Mouse (Mus musculus) small intestine, adult 2 months (tissue): ENCODE data around the gene Uhrf1bp1. TPM values are rescaled to one million over a fixed set of nuclear protein-coding genes. Genes with fewer than 3 reads are reported as not detected.

Experiments
- H3K27ac ChIP-seq: fragments of 200-500 bp; 2 replicates; pipeline ENCODE4 v1.5.1; 2012; ENCODE audit warnings: low read depth, low read length, control low read depth, inconsistent platforms; ENCODE audit not compliant: insufficient read depth
- H3K27me3 ChIP-seq: fragments of 200-500 bp; 2 replicates; pipeline ENCODE4 v1.6.1; 2012; ENCODE audit warnings: mild to moderate bottlenecking, moderate library complexity, low read length, inconsistent platforms; ENCODE audit not compliant: control insufficient read depth, insufficient read depth
- H3K36me3 ChIP-seq: fragments of 200-500 bp; 2 replicates; pipeline ENCODE4 v1.6.1; 2012; ENCODE audit warnings: mild to moderate bottlenecking, low read length, control low read depth, inconsistent platforms; ENCODE audit not compliant: control insufficient read depth, insufficient read depth
- H3K4me1 ChIP-seq: fragments of 200-500 bp; 2 replicates; pipeline ENCODE4 v1.6.1; 2012; ENCODE audit warnings: low read length, inconsistent platforms, mixed read lengths; ENCODE audit not compliant: control insufficient read depth, insufficient read depth, insufficient read length
- H3K4me3 ChIP-seq: fragments of 200-500 bp; 2 replicates; pipeline ENCODE4 v1.5.1; 2012; ENCODE audit warnings: low read depth, mild to moderate bottlenecking, control low read depth, inconsistent platforms, low read length, moderate library complexity
- CTCF ChIP-seq: fragments of 200-500 bp; IDR thresholded peaks from 2 replicates; pipeline ENCODE4 v1.5.1; 2012; ENCODE audit warnings: low read depth, mild to moderate bottlenecking, control low read depth, inconsistent platforms, low read length, moderate library complexity, mixed read lengths; ENCODE audit not compliant: insufficient replicate concordance, insufficient read length; ENCODE audit errors: extremely low read depth
- POLR2A ChIP-seq: fragments of 200-500 bp; IDR thresholded peaks from 2 replicates; pipeline ENCODE4 v1.6.1; 2012; ENCODE audit warnings: low read depth, mild to moderate bottlenecking, control low read depth, inconsistent platforms, low read length, moderate library complexity
- WGBS: fragments of 180-500 bp; shearing (Covaris S2); methylation state at CpG from one replicate; pipeline ENCODE4 v1.1.7; 2018; 5-methylcytosine and 5-hydroxymethylcytosine counted together
- polyA plus RNA-seq: library from polyadenylated mRNA; depleted of rRNA; stranded (reverse); fragments of >200 nt; gene quantifications from 2 replicates; pipeline ENCODE4 v1.2.3, GENCODE M21; 2012; rRNA removed

Gene Uhrf1bp1
- polyA plus RNA-seq, 1 experiment, result 1.8 TPM

GRCm38 (mm10) chr17:27941698-27942097 is 85.5 kb downstream of the Uhrf1bp1 start:
- no peak for TF ChIP-seq CTCF
- no peak for TF ChIP-seq POLR2A
- Histone ChIP-seq H3K36me3 (no peaks in the 10 kb centered on the region), H3K4me3 (no peak overlapping the region), H3K27me3 (no peaks in the 10 kb centered on the region), H3K4me1 (peaks cover 10% of the 10 kb centered on the region), H3K27ac (no peak overlapping the region)
- 75% methylated on average over 2 of the region's 2 CpGs for WGBS

DNA sequence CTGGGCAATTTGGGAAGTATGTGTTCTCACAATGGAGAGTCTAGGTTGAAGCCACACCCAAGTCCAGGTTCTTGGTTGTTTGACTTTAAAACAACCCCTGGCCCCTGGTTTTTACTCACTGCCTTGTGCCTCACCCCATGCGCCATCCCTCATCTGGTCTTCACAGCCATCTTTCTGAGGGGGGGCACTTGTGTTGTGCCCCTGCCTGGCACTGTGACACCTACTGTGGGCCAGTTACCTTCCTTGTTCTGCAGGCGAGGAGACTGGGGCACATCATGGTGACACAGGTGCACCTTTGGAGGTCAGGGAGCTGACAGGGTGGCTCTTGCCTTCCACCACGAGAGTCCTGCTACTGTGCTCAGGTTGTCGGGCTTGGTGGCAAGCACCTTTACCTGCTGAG is 85.9 kb downstream of the Uhrf1bp1 start:
- no peaks in the 10 kb centered on the region for H3K36me3 ChIP-seq
- no peak overlapping the region for H3K4me3 ChIP-seq
- TF ChIP-seq CTCF (no peak), POLR2A (no peak)
- peaks cover 10% of the 10 kb centered on the region for H3K4me1 ChIP-seq
- no peaks in the 10 kb centered on the region for H3K27me3 ChIP-seq
- 84% methylated on average over 4 of the region's 4 CpGs for WGBS
- no peak overlapping the region for H3K27ac ChIP-seq

DNA sequence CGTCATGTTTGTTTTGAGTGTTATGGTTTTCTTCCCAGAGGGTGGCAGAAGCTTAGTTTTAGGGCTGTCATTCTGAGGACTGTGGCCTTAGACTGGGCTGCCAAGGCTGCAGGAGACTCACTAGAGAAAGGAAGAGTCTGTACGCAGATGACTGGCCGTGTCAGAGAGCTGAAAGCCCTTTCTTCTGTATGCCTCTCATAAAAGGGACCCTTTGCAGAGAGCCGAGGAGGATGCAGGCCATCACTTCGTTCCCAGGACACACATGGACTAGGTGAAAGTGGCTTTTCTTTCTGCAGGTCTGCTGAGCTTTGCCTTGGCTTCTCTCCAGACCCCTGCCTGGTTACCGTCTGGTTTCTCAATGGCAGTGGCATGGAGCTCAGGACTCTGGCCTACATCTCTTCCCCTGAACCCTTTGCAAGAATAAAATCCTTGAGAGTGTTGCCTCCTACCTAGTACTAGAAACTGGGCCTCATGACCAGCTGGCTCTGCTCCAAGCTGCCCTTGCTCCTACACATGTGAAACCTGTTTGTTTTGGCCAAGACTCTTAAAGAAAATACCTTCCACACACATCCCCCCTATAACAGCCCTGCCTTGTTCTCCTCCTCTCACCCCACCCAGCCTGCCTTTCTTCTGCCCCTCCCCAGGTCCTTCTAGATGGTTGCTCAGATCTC is 89.4 kb downstream of the Uhrf1bp1 start:
- no peak overlapping the region for H3K4me3 ChIP-seq
- no peaks in the 10 kb centered on the region for H3K27me3 ChIP-seq
- H3K4me1 ChIP-seq, result no peaks in the 10 kb centered on the region
- no peaks in the 10 kb centered on the region for H3K36me3 ChIP-seq
- WGBS, result 50% methylated on average over 6 of the region's 6 CpGs
- no peak overlapping the region for H3K27ac ChIP-seq
- TF ChIP-seq CTCF (no peak), POLR2A (no peak)

- TF ChIP-seq POLR2A, result no peak
- no peak for TF ChIP-seq CTCF
- no peaks in the 10 kb centered on the region for H3K4me1 ChIP-seq
- no peaks in the 10 kb centered on the region for H3K27me3 ChIP-seq
- no peak overlapping the region for H3K4me3 ChIP-seq
- 87% methylated on average over 8 of the region's 8 CpGs for WGBS
- H3K36me3 ChIP-seq, result no peaks in the 10 kb centered on the region
- H3K27ac ChIP-seq, result no peak overlapping the region
These were observed 90.1 kb downstream of the Uhrf1bp1 start for GRCm38 (mm10) chr17:27946371-27946770.

- H3K4me3 ChIP-seq, result no peak overlapping the region
- H3K4me1 ChIP-seq, result no peaks in the 10 kb centered on the region
- no peaks in the 10 kb centered on the region for H3K36me3 ChIP-seq
- 78% methylated on average over 2 of the region's 2 CpGs for WGBS
- H3K27ac ChIP-seq, result no peak overlapping the region
- TF ChIP-seq POLR2A (no peak), CTCF (no peak)
- H3K27me3 ChIP-seq, result no peaks in the 10 kb centered on the region
These were observed 90.9 kb downstream of the Uhrf1bp1 start for GRCm38 (mm10) chr17:27947155-27947554.

Other genes with a start within 250 kb of the Uhrf1bp1 start
- gene Nudt3, start 232.9 kb upstream of the Uhrf1bp1 start, polyA plus RNA-seq, result 26.8 and 58.9 TPM in 2 replicates
- gene RPS10-NUDT3, start 221.2 kb upstream of the Uhrf1bp1 start, polyA plus RNA-seq, result not detected in 2 replicates
- 1,015 and 1,308 TPM in 2 replicates for gene Rps10, start 219.8 kb upstream of the Uhrf1bp1 start, polyA plus RNA-seq
- 1.2 and 2.2 TPM in 2 replicates for gene Pacsin1, start 200.9 kb upstream of the Uhrf1bp1 start, polyA plus RNA-seq
- gene Spdef, start 127.5 kb upstream of the Uhrf1bp1 start, polyA plus RNA-seq, result 43.8 and 57.5 TPM in 2 replicates
- gene D17Wsu92e, start 35.8 kb upstream of the Uhrf1bp1 start, polyA plus RNA-seq, result 45.6 and 89.6 TPM in 2 replicates
- gene Snrpc, start 18.3 kb upstream of the Uhrf1bp1 start, polyA plus RNA-seq, result 60.8 and 108 TPM in 2 replicates
- gene Anks1, start 52.9 kb downstream of the Uhrf1bp1 start, polyA plus RNA-seq, result 16.8 and 28.2 TPM in 2 replicates
- 2.0 and 3.9 TPM in 2 replicates for gene Taf11, start 53.4 kb downstream of the Uhrf1bp1 start, polyA plus RNA-seq
- 0.29 and 0.48 TPM in 2 replicates for gene Tcp11, start 224.2 kb downstream of the Uhrf1bp1 start, polyA plus RNA-seq